Mouse (Mus musculus) v-Abl transformed pro-B cells (cell line): Measurements from ENCODE around the gene Hist2h2ac.
"Not testable (repeated sequence)": the region's sequence is repeated elsewhere in the genome, so short reads cannot be mapped to it uniquely, and the experiment has no call there.

Source experiments
- in situ Hi-C, 2 experiments: fragments of 400-800 bp; cut with MboI; formaldehyde crosslinking; loops; one replicate each; pipeline ENCODE4 v1.15.1; 2025; ENCODE audit not compliant: unreplicated experiment in 2 of 2

Hist2h2ac gene

DNA sequence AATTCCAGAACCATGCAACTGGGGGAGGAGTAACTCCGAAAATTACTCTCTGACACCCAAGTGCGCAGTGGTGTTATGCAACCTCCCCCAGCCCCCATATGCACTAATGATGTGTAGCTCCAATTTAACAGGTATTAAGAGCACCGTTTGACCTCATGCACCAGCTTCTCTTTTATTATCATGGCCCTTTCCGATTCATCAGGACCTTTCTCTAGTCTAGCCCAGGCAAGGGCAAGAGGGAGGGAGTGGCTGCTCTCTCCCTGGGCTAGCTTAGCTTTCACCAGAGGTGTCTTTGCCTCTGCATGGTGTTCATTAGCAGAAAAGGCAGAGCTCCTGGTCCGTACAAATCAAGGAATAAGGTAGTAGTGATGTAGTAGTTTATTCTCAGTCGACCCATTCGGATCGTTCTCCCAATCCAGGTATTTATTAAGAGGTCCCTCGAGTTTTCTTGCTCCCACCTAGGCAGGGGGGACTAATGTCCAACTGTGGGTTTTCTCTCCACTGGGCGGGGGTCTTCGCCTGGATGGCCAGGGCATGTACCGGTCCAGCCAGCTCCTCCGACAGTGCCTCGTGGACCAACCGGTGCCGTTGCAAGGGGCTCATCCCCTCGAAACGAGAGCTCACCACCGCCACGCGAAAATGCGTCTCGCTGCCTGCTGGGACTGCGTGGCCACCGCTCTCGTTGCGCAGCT is 24.1 kb downstream of the Hist2h2ac start:
- in situ Hi-C loops = no loop called here

GRCm38 (mm10) chr3:96195616-96196313 is 24.9 kb downstream of the Hist2h2ac start:
- in situ Hi-C loops = no loop called here

DNA sequence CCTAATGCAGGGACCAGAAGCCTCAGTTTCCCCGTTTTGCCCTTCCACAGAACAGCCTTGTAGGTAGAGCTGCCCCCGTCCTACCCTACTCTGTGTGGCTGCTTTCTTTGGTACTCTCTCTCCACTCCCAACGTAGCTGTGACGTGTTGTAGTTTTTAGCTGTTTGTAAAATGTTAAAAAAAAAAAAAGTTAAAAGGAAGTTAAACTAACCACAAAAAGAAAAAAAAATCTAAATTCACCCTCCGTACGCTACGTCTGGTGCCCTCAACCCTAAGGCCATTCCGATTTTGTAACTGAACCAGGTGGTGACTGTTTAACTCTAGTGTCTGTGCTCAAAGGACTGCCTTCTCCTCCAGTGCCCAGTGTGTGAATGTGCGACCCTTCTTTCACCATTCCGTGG is 25.7 kb downstream of the Hist2h2ac start:
- in situ Hi-C loops = no loop called here

DNA sequence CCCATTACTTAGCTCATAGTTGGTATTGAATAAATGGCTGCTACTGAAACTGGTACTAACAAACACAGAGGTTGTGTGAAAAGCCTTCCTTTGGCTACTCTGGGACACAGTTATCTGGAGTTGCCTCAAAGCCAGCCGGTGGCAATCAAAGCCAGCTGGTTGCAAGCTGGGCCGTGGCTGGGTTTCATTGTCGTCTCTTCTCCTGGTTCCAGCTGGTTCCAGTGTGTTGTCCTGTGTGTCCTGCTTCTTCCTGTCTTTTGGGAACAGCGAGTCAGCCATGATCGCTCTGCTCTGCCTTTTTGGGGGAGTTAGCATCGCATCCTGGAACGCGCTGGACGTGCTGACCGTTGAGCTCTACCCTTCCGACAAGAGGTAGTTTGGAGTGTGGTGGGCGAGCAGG is 27.7 kb downstream of the Hist2h2ac start:
- in situ Hi-C loops = no loop called here

- in situ Hi-C loops = no loop called here
These were observed 38.3 kb downstream of the Hist2h2ac start for GRCm38 (mm10) chr3:96182382-96182776.

GRCm38 (mm10) chr3:96181510-96182381 is 38.9 kb downstream of the Hist2h2ac start:
- in situ Hi-C loops = no loop called here

GRCm38 (mm10) chr3:96180727-96181477 is 39.8 kb downstream of the Hist2h2ac start, which contains the start of gene Sv2a:
TSS of gene Sv2a (plus strand) at chr3:96181151.
- in situ Hi-C loops = no loop called here

DNA sequence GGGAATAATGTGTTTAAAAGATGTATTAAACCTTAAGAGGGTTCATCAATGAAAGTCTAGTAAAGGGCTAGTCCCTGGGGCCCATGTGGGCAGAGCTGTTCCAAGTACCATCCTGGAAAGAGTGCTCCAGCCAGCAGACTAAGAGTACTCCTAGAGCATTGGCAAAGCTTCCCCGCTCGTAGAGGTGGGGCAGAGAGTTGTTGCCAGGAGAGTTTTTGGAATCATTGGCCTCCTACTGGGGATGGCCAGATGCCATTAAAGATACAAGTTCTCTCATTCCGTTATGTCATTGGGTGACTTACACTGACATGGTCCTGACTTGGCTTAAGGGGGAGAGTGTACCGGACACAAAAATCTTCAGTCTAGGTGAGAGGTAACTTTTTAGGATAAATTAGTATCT is 41.1 kb downstream of the Hist2h2ac start:
- in situ Hi-C loops = no loop called here

DNA sequence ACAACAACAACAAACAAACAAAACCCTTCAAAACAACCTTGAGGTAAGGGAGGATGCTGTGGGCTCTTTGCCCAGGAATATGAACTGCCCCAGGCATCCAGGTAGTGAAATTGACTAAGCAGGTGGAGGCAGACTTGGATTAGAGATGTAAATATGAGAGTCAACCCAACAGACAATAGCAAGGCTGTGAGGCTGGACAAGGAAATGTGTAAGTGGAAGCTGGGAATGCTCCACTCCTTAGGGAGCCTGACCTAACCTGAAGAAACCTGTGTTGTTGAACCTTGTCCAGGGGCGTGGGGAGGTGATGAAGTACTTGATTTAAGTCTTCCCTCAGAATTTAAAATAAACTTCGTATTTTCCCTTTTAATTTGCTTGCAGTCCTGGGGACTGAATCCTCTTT is 41.8 kb downstream of the Hist2h2ac start:
- in situ Hi-C loops = no loop called here

- in situ Hi-C loops = no loop called here
These were observed 42.3 kb downstream of the Hist2h2ac start for GRCm38 (mm10) chr3:96178427-96178826.

GRCm38 (mm10) chr3:96175251-96175650 is 45.4 kb downstream of the Hist2h2ac start:
- in situ Hi-C loops = no loop called here

GRCm38 (mm10) chr3:96174042-96174441 is 46.6 kb downstream of the Hist2h2ac start:
- in situ Hi-C loops = not testable (repeated sequence)

DNA sequence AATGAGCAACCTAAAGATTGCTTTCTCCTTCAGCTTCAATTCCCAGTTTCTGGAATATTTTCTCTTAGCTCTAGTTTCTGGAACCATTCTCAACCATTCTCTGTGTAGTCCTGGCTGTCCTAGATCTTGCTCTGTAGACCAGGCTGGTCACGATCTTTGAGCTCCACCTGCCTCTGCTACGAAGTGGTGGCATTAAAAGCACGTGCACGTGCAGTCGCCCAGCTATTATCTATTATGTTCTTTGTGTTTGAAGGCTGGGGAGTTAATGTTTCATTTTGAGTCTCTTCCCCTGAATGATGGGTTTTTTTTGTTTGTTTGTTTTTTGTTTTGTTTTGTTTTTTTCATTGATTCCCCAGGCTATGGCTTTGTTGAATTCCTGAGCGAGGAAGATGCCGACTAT is 47.5 kb downstream of the Hist2h2ac start:
- in situ Hi-C loops = no loop called here

DNA sequence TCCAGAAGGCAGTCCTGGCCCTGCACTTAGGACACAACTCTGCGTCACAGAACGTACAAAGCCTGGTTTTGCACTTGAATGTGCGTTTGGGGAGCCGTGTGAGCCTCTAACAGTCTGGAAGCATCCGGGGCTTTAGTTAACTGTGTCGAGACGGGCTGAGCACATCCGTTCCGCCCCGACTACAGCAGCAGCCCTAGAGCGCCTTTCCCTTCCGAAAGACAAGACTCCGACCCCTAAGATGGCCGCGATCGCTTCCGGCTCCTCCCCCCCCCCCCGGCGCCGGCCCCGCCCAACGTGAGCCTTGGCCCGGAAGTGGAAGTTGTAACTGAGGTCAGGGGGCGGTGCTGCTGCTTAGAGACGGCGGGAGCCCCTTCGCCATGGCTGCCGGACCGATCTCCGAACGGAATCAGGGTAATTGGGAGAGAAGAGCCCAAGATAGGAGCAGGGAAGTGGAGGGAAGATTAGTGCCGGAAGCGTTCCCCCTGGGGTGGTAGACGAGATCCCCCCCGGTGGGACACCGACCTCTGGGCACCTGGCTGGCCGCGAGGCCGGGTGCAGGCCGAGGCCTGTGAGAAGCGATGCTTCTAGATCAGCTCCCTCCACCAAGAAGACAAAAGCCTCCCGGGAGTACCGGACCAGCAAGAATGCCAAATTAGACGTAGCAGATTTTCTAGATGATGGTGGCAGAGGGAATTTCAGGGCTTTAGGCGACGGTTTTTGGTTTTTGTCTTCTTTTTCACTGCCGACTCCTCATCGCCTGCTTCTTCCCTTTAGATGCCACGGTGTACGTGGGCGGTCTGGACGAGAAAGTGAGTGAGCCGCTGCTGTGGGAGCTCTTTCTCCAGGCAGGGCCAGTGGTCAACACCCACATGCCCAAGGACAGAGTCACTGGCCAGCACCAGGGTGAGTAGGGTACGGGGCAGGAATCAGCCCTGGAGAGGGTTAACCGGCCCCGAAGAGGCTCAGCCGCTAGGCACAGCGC is 48.2 kb downstream of the Hist2h2ac start, which contains the start of gene Sf3b4:
Gene Sf3b4 (plus strand): TSS at position 136 of the 982 bp plus-strand sequence.
- in situ Hi-C loops = no loop called here

GRCm38 (mm10) chr3:96171583-96172196 is 49.0 kb downstream of the Hist2h2ac start:
- in situ Hi-C loops = no loop called here

GRCm38 (mm10) chr3:96170976-96171545 is 49.6 kb downstream of the Hist2h2ac start:
- in situ Hi-C loops = no loop called here
